Mouse (Mus musculus) erythroblast, embryonic 14.5 days (primary cell): ENCODE results near the gene Myof.

Source experiments
- GATA1 ChIP-seq: IDR thresholded peaks from 2 replicates; pipeline ENCODE4 v1.6.1; 2012; ENCODE audit warnings: low read length, inconsistent platforms, mixed read lengths
- TAL1 ChIP-seq: IDR thresholded peaks from 3 replicates; pipeline ENCODE4 v1.6.1; 2012; ENCODE audit warnings: low read length, inconsistent platforms, mixed read lengths

- TF ChIP-seq GATA1, result no peak
- no peak for TF ChIP-seq TAL1
Observed at GRCm38 (mm10) chr19:38073226-38073625, 29.8 kb upstream of the Myof start.
